Mouse (Mus musculus) forebrain, embryonic 16.5 days (tissue): ENCODE measurements at regions not wholly inside any gene's neighbourhood (a gene's known extent, or its start where the extent isn't known, plus 50 kb on each side); places are given as distances from the start of the nearest gene placed in this dataset.

ENCODE experiments used
- ATAC-seq: fragments of 200-750 bp; cut with Nextera tagmentation; 2 replicates; pipeline ENCODE4 v1.8.0; 2017; ENCODE audit warnings: mild to moderate bottlenecking, moderate library complexity
- H3K27ac ChIP-seq: fragments of 300-500 bp; sonication (generic); 2 replicates; pipeline ENCODE4 v1.5.1; 2014; ENCODE audit warnings: low read length, control low read depth
- H3K27me3 ChIP-seq: fragments of 300-500 bp; sonication (generic); replicated peaks from 2 replicates; pipeline ENCODE4 v1.6.1; 2014; ENCODE audit warnings: low read length; ENCODE audit not compliant: control insufficient read depth, insufficient read depth
- H3K36me3 ChIP-seq: fragments of 300-500 bp; sonication (generic); 2 replicates; pipeline ENCODE4 v1.6.1; 2014; ENCODE audit not compliant: control insufficient read depth, insufficient read depth
- H3K4me1 ChIP-seq: fragments of 300-500 bp; sonication (generic); replicated peaks from 2 replicates; pipeline ENCODE4 v1.6.1; 2014; ENCODE audit warnings: low read length; ENCODE audit not compliant: control insufficient read depth, insufficient read depth
- H3K4me2 ChIP-seq: fragments of 300-500 bp; sonication (generic); 2 replicates; pipeline ENCODE4 v1.6.1; 2014; ENCODE audit warnings: mild to moderate bottlenecking, low read length, control low read depth
- H3K4me3 ChIP-seq: fragments of 300-500 bp; sonication (generic); replicated peaks from 2 replicates; pipeline ENCODE4 v1.5.1; 2014; ENCODE audit warnings: mild to moderate bottlenecking, low read length, control low read depth
- H3K9ac ChIP-seq: fragments of 300-500 bp; sonication (generic); replicated peaks from 2 replicates; pipeline ENCODE4 v1.6.1; 2014; ENCODE audit warnings: low read depth, low read length, control low read depth
- H3K9me3 ChIP-seq: fragments of 300-500 bp; sonication (generic); 2 replicates; pipeline ENCODE4 v1.6.1; 2016; ENCODE audit warnings: low read length; ENCODE audit not compliant: control insufficient read depth
- WGBS: fragments of 180-500 bp; shearing (Covaris S2); extraction: QIAGEN DNeasy Blood & Tissue Kit; methylation state at CpG from one replicate; pipeline ENCODE4 v1.1.7; 2014; 5-methylcytosine and 5-hydroxymethylcytosine counted together

GRCm38 (mm10) chr14:82065173-82065572 is 2081.3 kb downstream of the Olfm4 start:
- Histone ChIP-seq H3K36me3 (no peaks in the 10 kb centered on the region), H3K9ac (no peak overlapping the region), H3K4me3 (no peak overlapping the region), H3K27ac (no peak overlapping the region), H3K27me3 (no peaks in the 10 kb centered on the region), H3K4me1 (no peaks in the 10 kb centered on the region), H3K4me2 (no peak overlapping the region), H3K9me3 (no peaks in the 10 kb centered on the region)
- ATAC-seq, result no peak
- WGBS, result 94% methylated on average over 1 of the region's 1 CpGs

GRCm38 (mm10) chr14:82101643-82102042 is 2117.8 kb downstream of the Olfm4 start:
- Histone ChIP-seq H3K9me3 (no peaks in the 10 kb centered on the region), H3K4me2 (no peak overlapping the region), H3K4me3 (no peak overlapping the region), H3K27me3 (no peaks in the 10 kb centered on the region), H3K27ac (no peak overlapping the region), H3K9ac (no peak overlapping the region), H3K36me3 (no peaks in the 10 kb centered on the region), H3K4me1 (no peaks in the 10 kb centered on the region)
- no peak for ATAC-seq

- Histone ChIP-seq H3K4me3 (no peak overlapping the region), H3K27me3 (no peaks in the 10 kb centered on the region), H3K4me2 (no peak overlapping the region), H3K4me1 (no peaks in the 10 kb centered on the region), H3K9me3 (no peaks in the 10 kb centered on the region), H3K36me3 (no peaks in the 10 kb centered on the region), H3K9ac (no peak overlapping the region), H3K27ac (no peak overlapping the region)
- ATAC-seq, result no peak
Observed at GRCm38 (mm10) chr14:82112851-82113250, 2129.0 kb downstream of the Olfm4 start.

GRCm38 (mm10) chr14:82148827-82149498 is 2165.1 kb downstream of the Olfm4 start:
- H3K9me3 ChIP-seq, result no peaks in the 10 kb centered on the region
- no peaks in the 10 kb centered on the region for H3K27me3 ChIP-seq
- no peak overlapping the region for H3K4me3 ChIP-seq
- no peak overlapping the region for H3K9ac ChIP-seq
- no peak overlapping the region for H3K27ac ChIP-seq
- ATAC-seq, result peak; percentile 49; the same call in 1 of the 2 replicates
- H3K36me3 ChIP-seq, result no peaks in the 10 kb centered on the region
- H3K4me1 ChIP-seq, result no peaks in the 10 kb centered on the region
- 76% methylated on average over 6 of the region's 6 CpGs for WGBS
- H3K4me2 ChIP-seq, result no peak overlapping the region

GRCm38 (mm10) chr14:82185334-82185733 is 2201.5 kb downstream of the Olfm4 start:
- Histone ChIP-seq H3K27ac (no peak overlapping the region), H3K27me3 (no peaks in the 10 kb centered on the region), H3K9me3 (0 out of 2 replicates have a peak, but pooled peaks cover 2% of the 10 kb centered on the region), H3K4me2 (no peak overlapping the region), H3K9ac (no peak overlapping the region), H3K4me3 (no peak overlapping the region), H3K4me1 (peaks cover 2% of the 10 kb centered on the region; the same call in 1 of the 2 replicates), H3K36me3 (no peaks in the 10 kb centered on the region)
- peak; percentile 45 for ATAC-seq
- WGBS, result 44% methylated on average over 1 of the region's 1 CpGs

- no peaks in the 10 kb centered on the region for H3K9me3 ChIP-seq
- H3K36me3 ChIP-seq, result no peaks in the 10 kb centered on the region
- H3K27ac ChIP-seq, result no peak overlapping the region
- H3K4me3 ChIP-seq, result no peak overlapping the region
- no peaks in the 10 kb centered on the region for H3K4me1 ChIP-seq
- WGBS, result 61% methylated on average over 5 of the region's 5 CpGs
- H3K9ac ChIP-seq, result no peak overlapping the region
- no peak overlapping the region for H3K4me2 ChIP-seq
- no peak for ATAC-seq
- no peaks in the 10 kb centered on the region for H3K27me3 ChIP-seq
Observed at GRCm38 (mm10) chr14:82210402-82210801, 2226.5 kb downstream of the Olfm4 start.

GRCm38 (mm10) chr14:82228522-82228921 is 2214.8 kb upstream of the Pcdh17 start:
- Histone ChIP-seq H3K9ac (no peak overlapping the region), H3K27me3 (no peaks in the 10 kb centered on the region), H3K4me3 (no peak overlapping the region), H3K9me3 (no peaks in the 10 kb centered on the region), H3K4me2 (no peak overlapping the region), H3K36me3 (no peaks in the 10 kb centered on the region), H3K4me1 (no peaks in the 10 kb centered on the region), H3K27ac (no peak overlapping the region)
- 80% methylated on average over 3 of the region's 3 CpGs for WGBS
- no peak for ATAC-seq

GRCm38 (mm10) chr14:82236238-82236637 is 2207.1 kb upstream of the Pcdh17 start:
- H3K27ac ChIP-seq, result no peak overlapping the region
- no peak overlapping the region for H3K9ac ChIP-seq
- no peak overlapping the region for H3K4me3 ChIP-seq
- no peak for ATAC-seq
- WGBS, result 66% methylated on average over 1 of the region's 1 CpGs
- H3K9me3 ChIP-seq, result no peaks in the 10 kb centered on the region
- no peaks in the 10 kb centered on the region for H3K36me3 ChIP-seq
- no peaks in the 10 kb centered on the region for H3K4me1 ChIP-seq
- H3K27me3 ChIP-seq, result no peaks in the 10 kb centered on the region
- H3K4me2 ChIP-seq, result no peak overlapping the region

GRCm38 (mm10) chr14:82243321-82243720 is 2200.0 kb upstream of the Pcdh17 start:
- H3K27me3 ChIP-seq, result no peaks in the 10 kb centered on the region
- no peaks in the 10 kb centered on the region for H3K9me3 ChIP-seq
- H3K4me1 ChIP-seq, result no peaks in the 10 kb centered on the region
- no peak for ATAC-seq
- no peaks in the 10 kb centered on the region for H3K36me3 ChIP-seq
- WGBS, result 26% methylated on average over 2 of the region's 2 CpGs
- no peak overlapping the region for H3K4me2 ChIP-seq
- H3K4me3 ChIP-seq, result no peak overlapping the region
- H3K9ac ChIP-seq, result no peak overlapping the region
- no peak overlapping the region for H3K27ac ChIP-seq

- H3K4me3 ChIP-seq, result no peak overlapping the region
- 92% methylated on average over 1 of the region's 1 CpGs for WGBS
Observed at GRCm38 (mm10) chr14:82244891-82245290, 2198.5 kb upstream of the Pcdh17 start.

More at GRCm38 (mm10) chr14:82244891-82245290, 2198.5 kb upstream of the Pcdh17 start:
- no peak overlapping the region for H3K9ac ChIP-seq
- no peaks in the 10 kb centered on the region for H3K27me3 ChIP-seq
- H3K27ac ChIP-seq, result no peak overlapping the region
- H3K9me3 ChIP-seq, result no peaks in the 10 kb centered on the region
- no peak for ATAC-seq
- H3K36me3 ChIP-seq, result no peaks in the 10 kb centered on the region
- H3K4me1 ChIP-seq, result no peaks in the 10 kb centered on the region
- no peak overlapping the region for H3K4me2 ChIP-seq
